Mouse (Mus musculus): ENCODE data around the gene Emc9.

Gene Emc9

DNA sequence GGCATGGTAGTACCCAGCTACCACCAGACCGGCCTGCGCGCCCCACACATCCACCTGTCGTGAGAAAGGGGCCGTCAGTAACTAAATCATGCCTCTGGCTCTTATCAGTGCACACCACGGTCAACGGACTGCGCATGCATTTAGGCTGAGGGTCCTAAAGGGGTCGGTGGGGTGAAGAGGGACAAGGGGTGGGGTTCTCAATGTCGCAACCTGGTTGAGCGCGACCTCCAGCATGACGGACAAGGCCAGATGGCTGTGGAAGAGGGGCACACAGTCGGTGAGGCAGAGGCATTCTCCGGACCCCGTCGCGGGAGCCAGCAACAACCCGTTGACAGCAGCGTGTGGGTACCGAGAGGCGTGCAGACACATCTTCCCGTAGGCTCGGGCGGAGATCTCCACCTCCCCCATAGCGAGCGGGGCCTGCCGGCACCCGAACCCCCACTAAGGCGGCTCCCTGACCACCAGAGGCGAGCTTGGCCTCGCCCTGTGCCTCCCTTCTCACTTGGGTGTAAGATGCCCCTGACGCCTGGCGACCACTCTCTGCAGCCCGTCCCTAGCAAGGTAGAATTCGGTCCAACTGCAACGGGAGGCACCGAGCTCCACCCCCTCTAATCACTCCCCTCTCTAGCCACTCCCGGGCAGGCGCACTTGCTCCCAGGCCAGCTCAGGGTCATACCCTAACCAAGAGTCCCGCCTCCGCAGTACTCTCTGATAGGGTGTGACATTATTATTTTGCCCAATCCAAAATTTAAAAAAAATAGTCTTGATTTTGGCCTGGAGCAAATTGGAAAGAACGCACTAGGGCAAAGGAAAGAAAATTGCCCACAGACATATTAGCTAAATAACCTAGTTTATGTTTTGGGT lies at the start of gene Emc9:
Gene Emc9, minus strand, starts transcription at position 601 of the 864 bp plus-strand sequence.
- TF ChIP-seq GATA4 (IDR thresholded peaks at IDR 0.05; ENCODE audit: insufficient replicate concordance, low read length) = peak; percentile 24; the same call in 1 of the 2 replicates

- no peak for TF ChIP-seq GATA4 (IDR thresholded peaks at IDR 0.05; ENCODE audit: insufficient replicate concordance, low read length)
Observed at GRCm38 (mm10) chr14:55629312-55629711, 44.2 kb upstream of the Emc9 start.

DNA sequence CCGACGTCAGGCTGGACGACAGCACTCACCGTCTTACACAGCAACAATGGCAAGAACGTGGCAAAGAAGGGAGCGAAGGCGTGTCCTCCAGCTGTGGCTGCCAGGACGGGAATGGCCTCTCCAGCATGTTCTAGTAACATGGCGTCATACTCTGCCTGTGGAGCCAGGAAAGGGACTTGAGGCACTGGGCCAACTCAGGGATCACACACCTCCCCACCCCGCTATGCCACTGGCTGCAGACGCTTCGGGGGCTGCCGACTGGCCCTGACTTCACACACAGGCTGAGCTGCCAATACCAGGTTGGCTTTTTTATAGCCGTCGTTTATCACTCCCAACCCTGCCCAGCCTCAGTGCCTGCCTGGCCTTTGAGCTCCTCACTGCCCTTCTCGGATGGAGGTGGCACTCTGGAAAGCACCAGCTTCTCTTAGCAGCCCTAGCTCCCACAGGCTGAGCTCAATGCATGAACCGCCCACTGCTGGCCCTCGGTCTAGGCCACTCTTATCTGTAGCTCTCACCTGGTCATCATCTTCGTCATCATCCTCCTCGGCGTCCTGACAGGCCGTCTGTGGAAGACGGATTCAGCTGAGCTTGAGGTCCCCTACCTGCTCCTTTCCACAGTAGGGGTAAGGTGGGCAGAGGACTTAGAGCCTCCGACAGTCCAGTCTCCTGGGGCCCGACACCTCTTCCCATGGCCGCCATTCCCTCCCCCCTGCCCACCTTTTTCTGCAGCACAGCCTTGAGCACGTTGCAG lies 43.1 kb upstream of the Emc9 start:
- TF ChIP-seq GATA4 (IDR thresholded peaks at IDR 0.05; ENCODE audit: insufficient replicate concordance, low read length) = no peak

DNA sequence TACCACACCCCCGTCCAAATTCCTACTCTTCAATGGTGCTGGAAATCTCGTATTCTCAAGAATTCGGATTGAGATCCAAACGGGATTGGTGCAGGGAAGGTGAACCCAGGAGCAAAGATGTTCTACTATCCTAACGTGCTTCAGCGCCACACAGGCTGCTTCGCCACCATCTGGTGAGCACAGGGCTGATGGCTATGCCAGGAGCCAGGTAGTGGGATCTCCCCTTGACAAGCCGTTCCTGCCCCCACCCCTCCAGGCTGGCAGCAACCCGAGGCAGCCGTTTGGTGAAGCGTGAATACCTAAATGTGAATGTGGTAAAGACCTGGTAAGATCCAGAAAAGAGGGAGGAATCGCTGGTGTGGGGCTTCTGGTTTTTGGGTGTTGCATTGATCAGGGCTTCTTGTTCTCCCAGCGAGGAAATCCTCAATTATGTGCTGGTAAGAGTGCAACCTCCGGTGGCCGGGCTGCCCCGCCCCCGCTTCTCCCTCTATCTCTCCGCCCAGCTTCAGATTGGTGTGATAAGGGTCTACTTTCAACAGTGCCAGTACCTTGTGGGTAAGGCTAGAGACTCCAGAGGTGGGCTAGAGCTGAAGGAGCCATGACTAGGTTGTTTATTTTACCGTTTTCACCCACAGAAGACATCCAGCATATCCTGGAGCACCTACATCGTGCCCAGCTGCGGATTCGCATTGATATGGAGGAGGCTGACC lies 33.5 kb upstream of the Emc9 start:
- TF ChIP-seq GATA4 (IDR thresholded peaks at IDR 0.05; ENCODE audit: insufficient replicate concordance, low read length) = no peak

- TF ChIP-seq GATA4 (IDR thresholded peaks at IDR 0.05; ENCODE audit: insufficient replicate concordance, low read length) = no peak
Observed at GRCm38 (mm10) chr14:55617822-55618221, 32.7 kb upstream of the Emc9 start, which contains the start of gene Rec8. TSS of gene Rec8 (plus strand) at chr14:55618037.

DNA sequence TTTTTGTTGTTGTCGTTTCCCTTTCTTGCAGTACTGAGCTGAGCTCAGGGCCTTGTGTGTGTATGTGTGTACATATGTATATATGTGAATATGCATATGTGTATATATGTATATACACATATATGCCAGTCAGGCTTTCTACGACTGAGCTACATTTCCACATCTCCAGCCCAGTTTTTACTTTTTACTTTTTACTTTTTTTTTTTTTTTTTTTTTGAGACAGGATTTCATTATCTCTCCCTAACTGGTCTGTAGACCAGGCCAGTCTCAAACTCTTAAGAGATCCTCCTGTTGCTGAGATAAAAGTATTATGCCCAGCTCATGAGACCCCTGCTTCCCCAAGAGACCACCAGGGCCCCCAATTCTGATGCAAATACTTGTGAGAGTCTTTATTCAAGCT lies 31.7 kb upstream of the Emc9 start:
- no peak for TF ChIP-seq GATA4 (IDR thresholded peaks at IDR 0.05; ENCODE audit: insufficient replicate concordance, low read length)

GRCm38 (mm10) chr14:55615876-55616275 lies 30.8 kb upstream of the Emc9 start:
- TF ChIP-seq GATA4 (IDR thresholded peaks at IDR 0.05; ENCODE audit: insufficient replicate concordance, low read length) = no peak

DNA sequence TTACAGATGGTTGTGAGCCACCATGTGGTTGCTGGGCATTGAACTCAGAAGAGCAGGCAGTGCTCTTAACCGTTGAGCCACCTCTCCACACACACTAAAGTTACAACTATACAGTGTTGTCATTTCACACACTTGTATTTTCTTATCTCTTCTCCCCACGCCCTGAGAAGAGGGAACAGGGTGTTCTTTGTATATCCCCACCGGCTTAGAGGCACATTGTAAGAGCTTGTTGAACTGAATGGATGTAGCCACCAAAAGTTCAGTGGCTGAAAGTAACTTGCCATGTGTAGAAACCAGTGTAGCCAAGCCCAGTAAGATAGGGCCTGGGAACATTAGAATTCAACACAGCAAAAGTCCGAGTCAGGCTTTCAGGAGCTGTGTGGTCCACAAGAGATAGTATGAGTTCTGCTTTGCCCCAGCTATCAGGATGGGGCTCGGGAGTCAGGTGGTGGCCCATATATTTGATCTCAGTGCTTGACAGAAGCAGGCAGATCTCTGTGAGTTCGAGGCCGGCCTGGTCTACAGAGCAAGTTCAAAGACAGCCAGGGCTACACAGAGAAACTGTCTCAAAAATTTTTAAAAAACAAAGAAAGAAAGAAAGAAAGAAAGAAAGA lies 29.6 kb upstream of the Emc9 start:
- no peak for TF ChIP-seq GATA4 (IDR thresholded peaks at IDR 0.05; ENCODE audit: insufficient replicate concordance, low read length)

DNA sequence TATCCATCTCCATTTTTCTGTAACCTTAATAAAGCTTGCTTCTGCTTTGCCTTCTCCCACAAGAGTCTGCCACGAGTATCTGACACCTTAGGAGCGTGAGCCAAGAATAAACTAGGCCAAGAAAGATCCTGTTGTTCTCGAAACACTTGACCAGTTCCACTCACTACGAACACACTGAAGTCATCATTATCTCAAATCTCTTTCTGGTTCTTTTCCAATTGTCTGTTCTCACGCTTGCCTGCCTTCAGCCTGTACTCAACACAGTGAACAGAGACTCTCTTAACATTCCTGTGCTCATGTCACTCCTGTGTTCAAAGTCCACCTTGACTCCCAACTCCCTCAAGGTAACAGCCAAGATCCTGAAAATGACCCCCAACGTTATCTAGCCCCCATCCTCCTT lies 28.2 kb upstream of the Emc9 start:
- TF ChIP-seq GATA4 (IDR thresholded peaks at IDR 0.05; ENCODE audit: insufficient replicate concordance, low read length) = no peak

DNA sequence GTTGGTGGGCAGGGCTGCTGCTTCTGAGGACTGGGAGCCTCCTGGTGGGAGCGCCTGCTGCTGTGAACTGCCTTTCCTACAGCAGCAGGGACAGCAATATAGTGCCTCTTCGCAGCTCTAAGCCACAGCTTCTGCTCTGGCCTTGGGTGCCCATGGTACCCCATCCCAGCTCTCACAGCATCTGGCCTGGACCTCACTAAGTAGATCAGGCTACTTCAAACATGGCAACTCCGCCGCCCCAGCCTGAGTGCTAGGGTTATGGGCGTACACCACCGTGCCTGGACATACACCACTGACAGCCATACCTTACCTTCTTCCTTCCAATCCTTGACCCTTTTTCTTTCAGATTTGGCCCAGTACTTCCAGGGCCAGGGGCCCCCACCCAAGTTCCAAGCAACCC lies 23.2 kb upstream of the Emc9 start:
- TF ChIP-seq GATA4 (IDR thresholded peaks at IDR 0.05; ENCODE audit: insufficient replicate concordance, low read length) = no peak

DNA sequence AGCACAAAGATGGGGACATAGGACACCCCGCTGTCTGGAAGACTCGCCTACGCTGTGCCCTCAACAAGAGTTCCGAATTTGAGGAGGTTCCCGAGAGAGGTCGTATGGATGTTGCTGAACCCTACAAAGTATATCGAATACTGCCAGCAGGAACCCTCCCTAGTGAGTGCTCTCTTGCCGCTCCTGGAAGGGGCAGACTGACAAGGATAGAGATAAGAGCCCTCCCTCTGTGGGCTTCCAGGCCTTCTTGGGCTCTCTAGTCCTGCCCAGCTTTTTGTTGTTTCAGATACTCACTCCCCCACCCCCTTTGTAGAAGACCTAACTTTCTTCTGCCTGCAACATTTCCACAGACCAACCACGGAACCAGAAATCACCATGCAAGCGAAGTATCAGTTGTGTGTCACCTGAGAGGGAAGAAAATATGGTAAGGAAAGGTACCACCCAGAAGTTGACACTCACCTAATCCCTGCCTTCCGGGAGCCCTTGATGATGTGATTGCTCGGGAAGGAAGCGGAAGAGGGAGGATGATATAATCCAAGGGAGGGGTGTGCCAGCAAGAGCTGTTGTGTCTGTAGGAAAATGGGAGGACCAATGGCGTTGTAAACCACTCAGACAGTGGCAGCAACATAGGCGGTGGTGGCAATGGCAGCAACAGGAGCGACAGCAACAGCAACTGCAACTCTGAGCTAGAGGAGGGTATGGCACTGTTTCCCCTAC lies 20.8 kb upstream of the Emc9 start:
- no peak for TF ChIP-seq GATA4 (IDR thresholded peaks at IDR 0.05; ENCODE audit: insufficient replicate concordance, low read length)

DNA sequence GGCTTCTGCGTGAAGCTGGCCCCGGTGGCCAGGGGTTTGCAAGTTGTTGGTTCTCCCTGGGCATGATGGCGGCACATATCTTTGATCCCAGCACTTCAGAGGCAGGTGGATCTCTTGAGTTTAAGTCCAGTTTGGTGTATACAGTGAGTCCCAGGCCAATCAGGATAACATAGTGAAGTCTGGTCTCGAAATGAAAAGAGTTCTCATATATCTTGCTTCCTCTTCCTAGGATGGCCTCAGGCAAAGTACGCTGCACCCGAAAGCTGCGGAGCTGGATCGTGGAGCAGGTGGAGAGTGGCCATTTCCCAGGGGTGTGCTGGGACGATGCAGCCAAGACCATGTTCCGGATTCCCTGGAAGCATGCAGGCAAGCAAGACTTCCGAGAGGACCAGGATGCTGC lies 19.7 kb upstream of the Emc9 start:
- TF ChIP-seq GATA4 (IDR thresholded peaks at IDR 0.05; ENCODE audit: insufficient replicate concordance, low read length) = no peak

DNA sequence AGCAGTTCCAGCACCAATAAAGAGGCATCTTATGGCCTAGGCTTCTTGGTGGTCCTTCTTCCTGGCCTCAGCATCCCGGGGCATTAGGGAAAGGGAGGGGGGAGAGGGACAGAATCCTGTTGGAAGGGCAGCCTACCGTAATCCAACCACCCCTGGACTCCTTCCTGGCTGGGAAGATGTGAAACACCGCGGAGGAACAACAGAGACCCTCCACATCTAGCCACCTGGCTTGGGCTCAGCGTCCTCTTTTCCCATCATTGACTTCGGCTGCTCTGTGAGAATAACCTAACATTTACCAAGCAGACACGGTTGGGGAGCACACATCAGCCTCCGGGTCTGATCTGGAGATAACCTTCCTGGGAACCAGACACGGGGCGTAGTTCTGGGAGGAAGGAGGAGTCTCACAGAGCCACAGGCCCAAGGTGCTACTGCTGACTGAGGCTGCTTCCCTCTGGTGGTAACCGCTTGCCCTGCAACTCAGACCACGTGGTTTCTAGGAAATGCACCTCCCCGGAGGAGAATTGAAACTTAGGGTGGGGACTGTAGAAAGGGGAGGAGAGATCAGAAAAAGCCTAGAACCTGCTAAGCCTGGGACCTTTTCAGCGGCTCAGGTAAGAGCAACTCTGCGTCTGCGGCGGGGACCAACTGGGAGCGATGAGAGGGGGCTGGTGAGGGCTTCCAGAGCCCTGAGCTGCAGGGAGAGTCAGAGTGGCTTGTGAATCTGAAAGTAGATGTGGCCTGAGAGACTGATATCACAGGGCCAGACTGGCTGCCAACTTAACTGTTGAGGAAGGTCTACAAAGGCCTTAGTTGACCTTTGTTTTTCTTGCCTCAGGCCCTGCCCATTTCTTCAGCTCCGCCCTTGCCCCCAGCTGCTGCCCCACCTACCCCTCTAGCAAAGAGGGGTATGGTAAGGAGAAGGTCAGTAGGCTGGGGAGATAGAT lies 18.8 kb upstream of the Emc9 start:
- peak; percentile 93 for TF ChIP-seq GATA4 (IDR thresholded peaks at IDR 0.05; ENCODE audit: insufficient replicate concordance, low read length)

Measured in liver, adult (tissue).